Mouse (Mus musculus) myocyte (in vitro differentiated cells): Measurements from ENCODE around the gene Pcbp3.

Experiments
- E2F4 ChIP-seq: IDR thresholded peaks from one replicate; pipeline ENCODE4 v1.6.1; 2011; ENCODE audit warnings: mild to moderate bottlenecking, control low read depth, moderate library complexity; ENCODE audit not compliant: insufficient read depth
- MYOG ChIP-seq, 3 experiments: IDR thresholded peaks; one replicate each; pipeline ENCODE4 v1.6.1; 2011; ENCODE audit warnings: control low read depth in 2 of 3, low read depth in 2 of 3, mild to moderate bottlenecking in 2 of 3; ENCODE audit not compliant: insufficient read length in 2 of 3, control insufficient read depth in 1 of 3, insufficient read depth in 1 of 3
- POLR2A ChIP-seq: IDR thresholded peaks from one replicate; pipeline ENCODE4 v1.6.1; 2011; ENCODE audit warnings: low read depth, mild to moderate bottlenecking, control low read depth, moderate library complexity; ENCODE audit not compliant: insufficient read length
- POLR2AphosphoS2 ChIP-seq: IDR thresholded peaks from one replicate; pipeline ENCODE4 v1.6.1; 2011; ENCODE audit warnings: low read depth, control low read depth; ENCODE audit not compliant: insufficient read length
- USF1 ChIP-seq: IDR thresholded peaks from one replicate; pipeline ENCODE4 v1.6.1; 2011; ENCODE audit warnings: low read depth, mild to moderate bottlenecking, control low read depth, moderate library complexity

DNA sequence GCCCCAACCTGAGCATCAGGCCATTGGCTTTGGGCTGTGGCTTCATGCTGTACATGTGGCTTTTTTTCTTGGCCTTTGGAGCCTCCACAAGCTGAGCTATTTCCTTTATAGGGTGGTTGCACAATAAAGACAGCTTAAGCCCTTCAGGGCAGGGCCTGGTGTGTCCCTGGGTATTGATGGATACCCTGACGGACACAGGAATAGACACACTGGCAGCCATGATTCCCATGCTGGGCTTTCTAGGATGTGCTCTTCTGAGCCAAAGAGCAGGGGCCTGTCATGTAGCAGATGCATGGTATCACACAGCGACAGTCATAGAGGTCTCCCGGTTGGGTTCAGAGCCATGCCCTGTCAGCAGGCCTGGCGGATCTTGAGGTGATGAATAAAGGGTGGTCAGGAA, 234.8 kb downstream of the Pcbp3 start:
- no peak for TF ChIP-seq E2F4
- no peak for TF ChIP-seq USF1
- no peak for TF ChIP-seq MYOG (IDR thresholded peaks at IDR 0.05; ENCODE audit: control insufficient read depth in 1 of 3, insufficient read depth in 1 of 3, insufficient read length in 2 of 3, low read depth in 2 of 3)
- no peak for TF ChIP-seq POLR2AphosphoS2
- TF ChIP-seq POLR2A, result no peak
